Mouse (Mus musculus) limb, embryonic 14.5 days (tissue): ENCODE measurements around the gene Ctu2. TPM values are rescaled to one million over a fixed set of nuclear protein-coding genes. Genes with fewer than 3 reads are reported as not detected.
A peak's percentile ranks its signal among the peaks of the same experiment; 100 is the strongest.

Experiments
- ATAC-seq: fragments of 200-750 bp; cut with Nextera tagmentation; 2 replicates; pipeline ENCODE4 v1.8.0; 2017; ENCODE audit warnings: low read depth, moderate number of reproducible peaks, moderate TSS enrichment; ENCODE audit not compliant: low FRiP score
- DNase-seq: peaks from one replicate; pipeline ENCODE4 v3.0.0-alpha.2; 2015; ENCODE audit warnings: low spot score
- H3K27ac ChIP-seq: fragments of 300-500 bp; sonication (generic); replicated peaks from 2 replicates; pipeline ENCODE4 v1.5.1; 2014; ENCODE audit warnings: low read depth, mild to moderate bottlenecking, low read length, moderate library complexity, mixed read lengths
- H3K27me3 ChIP-seq: fragments of 300-500 bp; sonication (generic); 2 replicates; pipeline ENCODE4 v1.6.1; 2014; ENCODE audit warnings: low read length, mixed read lengths; ENCODE audit not compliant: control insufficient read depth, insufficient read depth
- H3K36me3 ChIP-seq: fragments of 300-500 bp; sonication (generic); 2 replicates; pipeline ENCODE4 v1.6.1; 2014; ENCODE audit warnings: mild to moderate bottlenecking, low read length, moderate library complexity, mixed read lengths; ENCODE audit not compliant: control insufficient read depth, insufficient read depth
- H3K4me1 ChIP-seq: fragments of 300-500 bp; sonication (generic); 2 replicates; pipeline ENCODE4 v1.6.1; 2014; ENCODE audit warnings: antibody characterized with exemption, low read length, mixed read lengths; ENCODE audit not compliant: control insufficient read depth, insufficient read depth
- H3K4me2 ChIP-seq: fragments of 300-500 bp; sonication (generic); replicated peaks from 2 replicates; pipeline ENCODE4 v1.6.1; 2014; ENCODE audit warnings: low read depth, mild to moderate bottlenecking, low read length, moderate library complexity; ENCODE audit not compliant: severe bottlenecking
- H3K4me3 ChIP-seq: fragments of 300-500 bp; sonication (generic); replicated peaks from 2 replicates; pipeline ENCODE4 v1.5.1; 2014; ENCODE audit warnings: low read length
- H3K9ac ChIP-seq: fragments of 300-500 bp; sonication (generic); 2 replicates; pipeline ENCODE4 v1.6.1; 2014; ENCODE audit warnings: mild to moderate bottlenecking, low read depth, low read length, moderate library complexity; ENCODE audit not compliant: severe bottlenecking
- H3K9me3 ChIP-seq: fragments of 300-500 bp; sonication (generic); 2 replicates; pipeline ENCODE4 v1.6.1; 2016; ENCODE audit warnings: low read length; ENCODE audit not compliant: control insufficient read depth
- POLR2A ChIP-seq: fragments of 200-500 bp; IDR thresholded peaks from 2 replicates; pipeline ENCODE4 v1.8.0; 2012; ENCODE audit warnings: inconsistent platforms, mild to moderate bottlenecking, moderate library complexity, borderline replicate concordance; ENCODE audit not compliant: insufficient read depth, insufficient read length; ENCODE audit errors: extremely low read depth
- WGBS: fragments of 180-500 bp; shearing (Covaris S2); extraction: QIAGEN DNeasy Blood & Tissue Kit; methylation state at CpG from one replicate; pipeline ENCODE4 v1.1.7; 2014; 5-methylcytosine and 5-hydroxymethylcytosine counted together
- polyA plus RNA-seq, 2 experiments: library from polyadenylated mRNA; depleted of rRNA in 1 of 2; stranded (reverse) in 1 of 2; unstranded in 1 of 2; fragments of >200 nt; fragmentation: Nextera tagmentation in 1 of 2; extraction: Ambion mirVana in 1 of 2; gene quantifications; 2 replicates each; pipeline versions ENCODE4 v1.2.1 to v1.2.3; 2012 to 2014

Ctu2 gene
- polyA plus RNA-seq, 2 experiments, result 49.5 to 57.1 TPM

GRCm38 (mm10) chr8:122497912-122498311 is 22.0 kb downstream of the Ctu2 start:
- no peak for TF ChIP-seq POLR2A
- no peak overlapping the region for H3K27ac ChIP-seq
- H3K4me3 ChIP-seq, result no peak overlapping the region
- H3K27me3 ChIP-seq, result no peaks in the 10 kb centered on the region
- peaks cover 78% of the 10 kb centered on the region for H3K36me3 ChIP-seq
- H3K4me1 ChIP-seq, result no peaks in the 10 kb centered on the region
- no peak overlapping the region for H3K4me2 ChIP-seq
- DNase-seq, result no peak
- H3K9me3 ChIP-seq, result no peaks in the 10 kb centered on the region
- no peak for ATAC-seq
- H3K9ac ChIP-seq, result no peak overlapping the region
- WGBS, result 74% methylated on average over 17 of the region's 17 CpGs

GRCm38 (mm10) chr8:122500856-122501255 is 24.9 kb downstream of the Ctu2 start:
- Histone ChIP-seq H3K9ac (no peak overlapping the region), H3K27me3 (no peaks in the 10 kb centered on the region), H3K9me3 (no peaks in the 10 kb centered on the region), H3K4me3 (no peak overlapping the region), H3K4me1 (no peaks in the 10 kb centered on the region), H3K4me2 (no peak overlapping the region), H3K36me3 (peaks cover 62% of the 10 kb centered on the region), H3K27ac (no peak overlapping the region)
- WGBS, result 33% methylated on average over 10 of the region's 10 CpGs
- ATAC-seq, result peak; percentile 47; the same call in 1 of the 2 replicates
- peak; percentile 86 for DNase-seq
- no peak for TF ChIP-seq POLR2A

GRCm38 (mm10) chr8:122511552-122511951 is 35.6 kb downstream of the Ctu2 start:
- TF ChIP-seq POLR2A, result no peak
- H3K4me3 ChIP-seq, result no peak overlapping the region
- peak overlapping the region; percentile 74 for H3K27ac ChIP-seq
- H3K9ac ChIP-seq, result peak overlapping the region; percentile 12; the same call in 1 of the 2 replicates
- ATAC-seq (peak; percentile 72), DNase-seq (peak; percentile 40)
- 41% methylated on average over 16 of the region's 16 CpGs for WGBS
- no peaks in the 10 kb centered on the region for H3K9me3 ChIP-seq
- H3K4me2 ChIP-seq, result no peak overlapping the region
- peaks cover 17% of the 10 kb centered on the region for H3K36me3 ChIP-seq
- H3K4me1 ChIP-seq, result peaks cover 4% of the 10 kb centered on the region; the same call in 1 of the 2 replicates
- H3K27me3 ChIP-seq, result no peaks in the 10 kb centered on the region

- no peaks in the 10 kb centered on the region for H3K9me3 ChIP-seq
- H3K27me3 ChIP-seq, result no peaks in the 10 kb centered on the region
- peaks cover 12% of the 10 kb centered on the region for H3K36me3 ChIP-seq
- no peak for TF ChIP-seq POLR2A
- WGBS, result 66% methylated on average over 7 of the region's 7 CpGs
- no peak for DNase-seq
- no peak overlapping the region for H3K4me2 ChIP-seq
- no peak overlapping the region for H3K4me3 ChIP-seq
- H3K27ac ChIP-seq, result peak overlapping the region; percentile 74; the same call in 1 of the 2 replicates
- ATAC-seq, result no peak
- peaks cover 10% of the 10 kb centered on the region for H3K4me1 ChIP-seq
- H3K9ac ChIP-seq, result no peak overlapping the region
These were observed 36.4 kb downstream of the Ctu2 start for GRCm38 (mm10) chr8:122512392-122512791.

- H3K4me1 ChIP-seq, result peaks cover 23% of the 10 kb centered on the region
- H3K27ac ChIP-seq, result no peak overlapping the region
- H3K9ac ChIP-seq, result no peak overlapping the region
- H3K4me2 ChIP-seq, result no peak overlapping the region
- no peak for DNase-seq
- peaks cover 10% of the 10 kb centered on the region; the same call in 1 of the 2 replicates for H3K36me3 ChIP-seq
- TF ChIP-seq POLR2A, result no peak
- no peak for ATAC-seq
- H3K9me3 ChIP-seq, result no peaks in the 10 kb centered on the region
- no peaks in the 10 kb centered on the region for H3K27me3 ChIP-seq
- no peak overlapping the region for H3K4me3 ChIP-seq
- WGBS, result 93% methylated on average over 14 of the region's 14 CpGs
These were observed 39.8 kb downstream of the Ctu2 start for GRCm38 (mm10) chr8:122515699-122516098.
